Mouse (Mus musculus): Measurements from ENCODE around the gene 4921539E11Rik.

DNA sequence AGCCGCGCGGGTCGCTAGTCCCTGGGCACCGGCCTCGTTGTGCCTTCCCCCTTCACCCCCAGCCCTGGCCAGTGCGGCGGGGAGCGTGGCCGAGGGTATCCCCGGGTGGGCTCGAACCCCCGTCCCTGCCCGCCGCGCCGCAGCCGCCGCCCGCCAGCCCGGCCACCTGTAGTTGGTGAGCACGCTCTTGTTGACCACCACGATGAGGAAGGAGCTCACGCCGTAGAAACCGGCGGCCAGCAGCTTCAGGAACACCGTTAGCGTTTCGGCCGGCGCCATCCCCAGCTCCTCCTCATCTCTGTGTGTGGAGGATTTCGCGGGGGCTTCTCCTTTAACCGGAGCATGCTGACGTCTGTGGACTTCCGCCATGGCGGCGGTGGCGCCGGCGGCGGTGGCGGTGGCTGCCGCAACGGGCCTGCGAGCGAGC, 76.2 kb downstream of the 4921539E11Rik start:
- TF ChIP-seq EP300 (IDR thresholded peaks at IDR 0.05; ENCODE audit: low read depth) (no peak), CTCF (IDR thresholded peaks at IDR 0.05; ENCODE audit: low read depth) (no peak)
